Mouse (Mus musculus) heart, adult 2 months (tissue): ENCODE measurements at regions not wholly inside any gene's neighbourhood (a gene's known extent, or its start where the extent isn't known, plus 50 kb on each side); places are given as distances from the start of the nearest gene placed in this dataset.

Source experiments
- DNase-seq, 2 experiments: peaks; one replicate each; pipeline ENCODE4 v3.0.0; 2021
- H3K27ac ChIP-seq: fragments of 200-600 bp; 2 replicates; pipeline ENCODE4 v1.8.1; 2022
- H3K27me3 ChIP-seq: fragments of 200-500 bp; 2 replicates; pipeline ENCODE4 v1.6.1; 2012; ENCODE audit warnings: mild to moderate bottlenecking, low read length, inconsistent platforms, mixed read lengths; ENCODE audit not compliant: control insufficient read depth, insufficient read depth
- H3K36me3 ChIP-seq: fragments of 200-500 bp; 2 replicates; pipeline ENCODE4 v1.6.1; 2012; ENCODE audit warnings: low read length, inconsistent platforms; ENCODE audit not compliant: control insufficient read depth, insufficient read depth
- H3K4me1 ChIP-seq: fragments of 200-500 bp; 2 replicates; pipeline ENCODE4 v1.6.1; 2011; ENCODE audit warnings: low read length; ENCODE audit not compliant: control insufficient read depth, insufficient read depth
- H3K4me3 ChIP-seq: fragments of 200-600 bp; 2 replicates; pipeline ENCODE4 v1.8.1; 2022
- H3K79me2 ChIP-seq: fragments of 200-500 bp; replicated peaks from 2 replicates; pipeline ENCODE4 v1.6.1; 2012; ENCODE audit warnings: mild to moderate bottlenecking, inconsistent platforms, low read length, moderate library complexity, mixed read lengths; ENCODE audit not compliant: control insufficient read depth, insufficient read depth
- H3K9ac ChIP-seq: fragments of 200-500 bp; 2 replicates; pipeline ENCODE4 v1.6.1; 2012; ENCODE audit warnings: low read depth, mild to moderate bottlenecking, control low read depth, inconsistent platforms, low read length, mixed read lengths
- CTCF ChIP-seq: fragments of 200-600 bp; IDR thresholded peaks from 2 replicates; pipeline ENCODE4 v1.8.1; 2022; ENCODE audit warnings: antibody characterized with exemption, mild to moderate bottlenecking, moderate library complexity
- EP300 ChIP-seq: fragments of 200-500 bp; IDR thresholded peaks from 2 replicates; pipeline ENCODE4 v1.6.1; 2011; ENCODE audit warnings: low read depth, low read length, control low read depth; ENCODE audit not compliant: insufficient read depth
- POLR2A ChIP-seq: fragments of 200-500 bp; IDR thresholded peaks from 2 replicates; pipeline ENCODE4 v1.6.1; 2011; ENCODE audit warnings: mild to moderate bottlenecking, low read depth, low read length, control low read depth; ENCODE audit not compliant: insufficient read depth
- WGBS: fragments of 180-500 bp; shearing (Covaris S2); methylation state at CpG from one replicate; pipeline ENCODE4 v1.1.7; 2018; 5-methylcytosine and 5-hydroxymethylcytosine counted together
- intact Hi-C: fragments of 180-260 bp; cut with DNase I; formaldehyde crosslinking; loops from one replicate; pipeline ENCODE4 v1.15.1; 2025

DNA sequence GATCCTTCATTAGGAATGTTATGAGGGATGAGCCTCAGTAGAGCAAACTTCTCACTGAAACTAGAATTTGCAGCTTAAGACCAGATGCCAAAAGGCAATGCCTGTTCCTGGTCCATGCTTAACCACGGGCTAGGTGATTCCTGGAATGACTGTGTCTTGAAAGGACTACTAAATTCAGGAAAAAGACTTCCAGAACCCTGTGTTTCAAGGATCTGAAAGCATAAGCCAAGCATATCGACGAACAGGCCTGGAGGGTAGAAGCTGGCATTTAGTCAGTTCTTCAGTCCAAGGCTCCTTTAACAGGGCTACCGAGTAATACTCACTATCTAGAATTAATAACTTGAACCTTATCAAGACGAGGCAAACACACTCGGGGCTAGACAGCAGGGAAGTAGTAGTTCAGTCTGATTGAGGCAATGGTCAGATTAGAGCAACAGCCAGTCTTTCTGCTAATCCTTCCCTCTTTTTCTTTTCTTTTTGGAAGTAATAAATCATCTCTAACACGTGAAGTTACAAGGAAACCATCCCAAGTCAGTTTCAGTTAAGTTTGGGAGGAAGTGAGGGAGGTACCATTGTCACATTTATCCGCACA, 134.9 kb upstream of the Bmp2 start:
- Histone ChIP-seq H3K4me3 (no peak overlapping the region), H3K27me3 (no peaks in the 10 kb centered on the region), H3K27ac (no peak overlapping the region), H3K36me3 (no peaks in the 10 kb centered on the region), H3K4me1 (no peaks in the 10 kb centered on the region), H3K9ac (no peak overlapping the region), H3K79me2 (no peaks in the 10 kb centered on the region)
- 60% methylated on average over 8 of the region's 8 CpGs for WGBS
- TF ChIP-seq POLR2A = no peak
- no peak for TF ChIP-seq CTCF
- no peak for TF ChIP-seq EP300
- intact Hi-C loops = no loop called here
- DNase-seq = no peak

DNA sequence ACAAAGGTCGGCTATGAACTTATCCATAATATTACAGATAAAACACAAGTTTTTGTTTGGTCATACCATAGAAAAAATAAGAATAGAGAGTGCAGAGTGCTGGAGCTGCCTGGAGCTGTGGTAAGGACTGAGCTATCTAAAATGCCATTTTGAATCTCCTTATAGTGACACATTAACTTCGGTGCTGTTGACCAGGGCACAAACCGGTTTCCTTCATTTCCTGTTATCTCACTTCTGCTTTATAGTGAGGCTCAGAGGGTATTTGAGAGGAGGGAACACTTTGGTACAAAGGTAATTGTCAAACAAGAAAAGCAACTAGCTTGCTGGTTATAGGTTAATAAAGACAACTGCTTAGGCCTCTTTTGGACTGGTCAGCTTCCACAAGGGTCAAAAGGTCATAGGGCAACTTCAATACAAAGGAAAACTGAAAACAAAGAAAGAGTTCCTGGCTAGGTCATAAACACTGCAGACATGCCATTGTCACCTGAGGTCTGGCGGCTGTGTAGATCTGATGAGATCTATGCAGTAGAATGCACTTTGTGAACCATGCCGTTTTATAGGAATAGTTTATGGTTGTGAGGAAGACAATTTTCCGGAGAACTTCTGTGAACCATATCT, 132.2 kb upstream of the Bmp2 start:
- no peak for TF ChIP-seq EP300
- no peak for TF ChIP-seq POLR2A
- no peak for TF ChIP-seq CTCF
- intact Hi-C loops = no loop called here
- WGBS = 80% methylated on average over 6 of the region's 6 CpGs

DNA sequence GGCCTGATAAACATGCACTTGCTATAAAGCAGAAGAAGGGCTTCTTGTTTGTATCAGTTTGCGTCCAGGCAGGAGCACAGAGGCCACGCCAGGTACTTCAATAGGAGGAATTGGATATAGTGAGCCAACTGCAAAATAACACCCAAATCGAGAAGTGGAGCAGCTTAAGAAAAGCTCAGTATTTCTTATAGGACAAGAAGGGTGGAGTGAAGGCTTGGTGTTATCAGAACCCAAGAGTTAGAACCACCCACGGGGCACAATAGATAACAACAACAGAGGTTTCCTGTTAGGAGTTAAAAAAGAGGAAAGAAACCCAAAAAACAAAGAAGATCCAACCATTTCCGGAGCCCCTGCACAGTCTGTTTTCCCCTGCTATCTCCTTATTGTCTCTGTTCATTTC, 126.4 kb upstream of the Bmp2 start:
- no peak overlapping the region for H3K9ac ChIP-seq
- WGBS = 56% methylated on average over 5 of the region's 5 CpGs
- no peaks in the 10 kb centered on the region; the same call in 1 of the 2 replicates for H3K4me1 ChIP-seq
- H3K27ac ChIP-seq = no peak overlapping the region
- no peaks in the 10 kb centered on the region for H3K27me3 ChIP-seq
- H3K4me3 ChIP-seq = no peak overlapping the region
- H3K79me2 ChIP-seq = no peaks in the 10 kb centered on the region
- no peaks in the 10 kb centered on the region for H3K36me3 ChIP-seq
- DNase-seq = no peak
- TF ChIP-seq POLR2A = no peak
- TF ChIP-seq EP300 = no peak
- TF ChIP-seq CTCF = no peak
- intact Hi-C loops = no loop called here

More for the DNA sequence above, 132.2 kb upstream of the Bmp2 start:
- no peaks in the 10 kb centered on the region for H3K36me3 ChIP-seq
- H3K4me1 ChIP-seq = no peaks in the 10 kb centered on the region
- no peak for DNase-seq
- H3K27ac ChIP-seq = no peak overlapping the region
- no peaks in the 10 kb centered on the region for H3K79me2 ChIP-seq
- no peaks in the 10 kb centered on the region for H3K27me3 ChIP-seq
- no peak overlapping the region for H3K9ac ChIP-seq
- H3K4me3 ChIP-seq = no peak overlapping the region

DNA sequence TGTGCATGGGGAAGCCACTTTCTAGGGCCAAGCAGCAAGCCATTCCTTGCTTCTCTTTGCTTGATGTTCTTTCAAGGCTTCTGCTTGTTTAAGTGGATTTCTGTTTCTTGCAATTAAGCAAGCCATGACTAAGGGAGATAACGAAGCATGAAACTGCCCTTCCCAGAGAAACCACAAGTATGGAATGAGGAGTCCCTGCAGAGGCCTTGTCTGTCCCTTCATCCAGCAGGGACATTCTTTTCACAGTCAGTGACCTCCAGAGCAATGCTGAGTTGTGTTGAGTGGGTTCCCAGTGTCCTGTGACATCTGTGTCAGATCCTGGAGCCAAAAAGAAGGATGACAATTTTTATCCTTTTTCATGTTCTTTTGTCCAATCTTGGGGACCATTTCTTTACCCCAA, 124.9 kb upstream of the Bmp2 start:
- Histone ChIP-seq H3K27ac (no peak overlapping the region), H3K79me2 (no peaks in the 10 kb centered on the region), H3K27me3 (no peaks in the 10 kb centered on the region), H3K4me3 (no peak overlapping the region), H3K36me3 (no peaks in the 10 kb centered on the region), H3K9ac (no peak overlapping the region), H3K4me1 (no peaks in the 10 kb centered on the region; the same call in 1 of the 2 replicates)
- no peak for DNase-seq
- 60% methylated on average over 1 of the region's 1 CpGs for WGBS
- intact Hi-C loops = no loop called here
- TF ChIP-seq CTCF = no peak
- no peak for TF ChIP-seq POLR2A
- TF ChIP-seq EP300 = no peak

DNA sequence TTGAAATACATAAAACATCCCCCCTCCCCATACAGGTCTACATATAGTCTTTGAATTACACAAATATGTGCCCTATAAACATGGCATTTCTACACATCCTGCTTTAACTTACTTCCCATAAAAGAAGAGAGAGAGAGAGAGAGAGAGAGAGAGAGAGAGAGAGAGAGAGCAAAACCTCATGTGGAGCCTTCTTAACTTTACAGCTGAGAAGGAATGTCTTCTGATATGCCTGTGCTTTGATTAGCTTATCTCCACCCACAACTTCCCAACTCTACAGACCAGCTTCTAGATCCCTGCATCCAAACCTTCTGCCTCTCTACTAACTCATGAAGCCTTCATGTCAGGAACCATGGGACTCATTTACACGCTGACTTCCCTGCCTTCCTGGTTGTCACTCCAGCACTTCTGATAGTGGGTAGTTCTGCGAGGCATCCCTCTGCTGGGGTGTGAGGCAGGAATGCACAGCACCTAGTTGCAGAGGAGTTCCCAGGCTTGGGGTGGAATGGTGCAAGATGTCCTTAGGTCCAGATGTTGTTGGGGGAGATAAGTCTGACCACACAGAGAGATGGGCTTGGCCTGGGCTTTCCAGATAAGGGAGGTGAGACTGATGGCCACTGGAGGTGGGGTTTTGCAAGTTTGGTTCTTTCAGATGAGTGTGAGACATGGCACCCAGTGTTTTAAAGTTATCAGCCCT, 122.4 kb upstream of the Bmp2 start:
- no peak overlapping the region for H3K27ac ChIP-seq
- WGBS = 64% methylated on average over 2 of the region's 2 CpGs
- intact Hi-C loops = loop anchor here (10.0 kb wide), 2 partner anchors 95 to 125 kb away; partner anchors contain the start of gene Bmp2

More for the DNA sequence above, 122.4 kb upstream of the Bmp2 start:
- H3K36me3 ChIP-seq = no peaks in the 10 kb centered on the region
- H3K4me1 ChIP-seq = no peaks in the 10 kb centered on the region; the same call in 1 of the 2 replicates
- H3K9ac ChIP-seq = no peak overlapping the region
- no peaks in the 10 kb centered on the region for H3K27me3 ChIP-seq
- DNase-seq = no peak
- no peak overlapping the region for H3K4me3 ChIP-seq
- TF ChIP-seq CTCF (no peak), EP300 (no peak), POLR2A (no peak)
- no peaks in the 10 kb centered on the region for H3K79me2 ChIP-seq
